Mouse (Mus musculus) left cerebral cortex, postnatal 36 days (tissue): ENCODE results near the gene Edn3. TPM values are rescaled to one million over a fixed set of nuclear protein-coding genes. Genes with fewer than 3 reads are reported as not detected.

ENCODE experiments used
- DNase-seq, 2 experiments: peaks; one replicate each; pipeline ENCODE4 v3.0.0; 2021 to 2022; ENCODE audit warnings: low spot score in 2 of 2, mixed read lengths in 1 of 2
- intact Hi-C: fragments of 180-260 bp; cut with DNase I; formaldehyde crosslinking; loops from one replicate; pipeline ENCODE4 v1.15.1; 2025
- total RNA-seq, 2 experiments: library from RNA; stranded (reverse); gene quantifications; 2 replicates each; pipeline ENCODE4 v1.2.3; 2021

Gene Edn3
- total RNA-seq, 2 experiments from 2014 or later: 5.3 to 6.0 TPM

GRCm38 (mm10) chr2:174792436-174793125 lies 32.2 kb downstream of the Edn3 start:
- intact Hi-C loops: no loop called here
- no peak for DNase-seq

GRCm38 (mm10) chr2:174793181-174793580 lies 32.8 kb downstream of the Edn3 start:
- no peak for DNase-seq
- intact Hi-C loops: no loop called here

GRCm38 (mm10) chr2:174796998-174797397 lies 36.6 kb downstream of the Edn3 start:
- intact Hi-C loops: no loop called here
- DNase-seq: no peak

GRCm38 (mm10) chr2:174797495-174798068 lies 37.2 kb downstream of the Edn3 start:
- no peak for DNase-seq
- intact Hi-C loops: no loop called here

GRCm38 (mm10) chr2:174802453-174802852 lies 42.0 kb downstream of the Edn3 start:
- intact Hi-C loops: no loop called here
- no peak for DNase-seq

GRCm38 (mm10) chr2:174803661-174804060 lies 43.2 kb downstream of the Edn3 start:
- DNase-seq: no peak
- intact Hi-C loops: no loop called here

GRCm38 (mm10) chr2:174807900-174808299 lies 47.5 kb downstream of the Edn3 start:
- intact Hi-C loops: no loop called here
- DNase-seq: no peak

GRCm38 (mm10) chr2:174809296-174809695 lies 48.9 kb downstream of the Edn3 start:
- intact Hi-C loops: no loop called here
- no peak for DNase-seq

GRCm38 (mm10) chr2:174813306-174813705 lies 52.9 kb downstream of the Edn3 start:
- no peak for DNase-seq
- intact Hi-C loops: no loop called here

GRCm38 (mm10) chr2:174816163-174816562 lies 55.7 kb downstream of the Edn3 start:
- intact Hi-C loops: no loop called here
- no peak for DNase-seq

GRCm38 (mm10) chr2:174820286-174820685 lies 59.9 kb downstream of the Edn3 start:
- intact Hi-C loops: no loop called here
- no peak for DNase-seq

GRCm38 (mm10) chr2:174827829-174828228 lies 67.4 kb downstream of the Edn3 start:
- no peak for DNase-seq
- intact Hi-C loops: no loop called here

GRCm38 (mm10) chr2:174833608-174834007 lies 73.2 kb downstream of the Edn3 start:
- intact Hi-C loops: no loop called here

More at GRCm38 (mm10) chr2:174833608-174834007, 73.2 kb downstream of the Edn3 start:
- no peak for DNase-seq

Other genes starting within 250 kb of the Edn3 start
- gene Zfp831, start 117.1 kb upstream of the Edn3 start, total RNA-seq: 10 to 100 TPM; 14.2 to 20.2 TPM
- gene Gm14444, start 249.6 kb downstream of the Edn3 start, total RNA-seq: 1 to 10 TPM in 1 of 2 experiments, under 1 TPM in 1; 0.75 to 1.0 TPM